Mouse (Mus musculus): Measurements from ENCODE around the gene Cyp21a1. TPM values are rescaled to one million over a fixed set of nuclear protein-coding genes. Genes with fewer than 3 reads are reported as not detected.
A peak's percentile ranks its signal among the peaks of the same experiment; 100 is the strongest.
"Not testable (repeated sequence)": the region's sequence is repeated elsewhere in the genome, so short reads cannot be mapped to it uniquely, and the experiment has no call there.

Cyp21a1 gene
- polyA plus RNA-seq (2014; fragmentation: Nextera tagmentation; extraction: Ambion mirVana), result not detected in 2 replicates

DNA sequence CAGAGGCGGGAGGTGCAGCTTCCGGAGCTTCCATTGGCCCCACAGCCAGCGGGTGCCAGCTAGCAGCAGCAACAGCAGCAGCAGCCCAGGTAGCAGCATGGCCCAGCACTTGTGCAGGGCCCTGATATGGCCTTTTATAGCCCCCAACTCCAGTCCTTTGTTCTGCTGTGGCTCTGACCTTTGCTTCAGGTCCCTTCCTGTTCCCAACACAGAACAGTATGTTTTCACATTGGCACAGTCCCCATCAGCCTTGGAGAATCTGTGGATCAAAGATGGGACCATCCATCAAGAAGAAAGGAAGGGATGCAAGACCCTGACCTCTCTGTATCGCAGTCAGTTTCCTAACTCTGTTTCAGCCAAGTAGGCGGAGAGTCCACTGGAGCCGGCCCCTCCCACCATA lies at the start of gene Cyp21a1:
Gene Cyp21a1, minus strand, starts transcription at position 261 of the 400 bp plus-strand sequence.
- ATAC-seq (ENCODE audit: low read depth); H3K9ac ChIP-seq (replicated peaks; ENCODE audit: low read depth, low read length); H3K4me3 ChIP-seq (ENCODE audit: low read depth, low read length); H3K4me1 ChIP-seq (ENCODE audit: control insufficient read depth, insufficient read depth, low read length); H3K27me3 ChIP-seq (ENCODE audit: control insufficient read depth, insufficient read depth, low read length); H3K27ac ChIP-seq (ENCODE audit: low read depth, low read length); H3K36me3 ChIP-seq (ENCODE audit: control insufficient read depth, insufficient read depth, low read length); H3K4me2 ChIP-seq (ENCODE audit: low read depth, low read length); H3K9me3 ChIP-seq (ENCODE audit: control insufficient read depth, low read length): not testable (repeated sequence)
- WGBS, result 88% methylated on average over 2 of the region's 6 CpGs

DNA sequence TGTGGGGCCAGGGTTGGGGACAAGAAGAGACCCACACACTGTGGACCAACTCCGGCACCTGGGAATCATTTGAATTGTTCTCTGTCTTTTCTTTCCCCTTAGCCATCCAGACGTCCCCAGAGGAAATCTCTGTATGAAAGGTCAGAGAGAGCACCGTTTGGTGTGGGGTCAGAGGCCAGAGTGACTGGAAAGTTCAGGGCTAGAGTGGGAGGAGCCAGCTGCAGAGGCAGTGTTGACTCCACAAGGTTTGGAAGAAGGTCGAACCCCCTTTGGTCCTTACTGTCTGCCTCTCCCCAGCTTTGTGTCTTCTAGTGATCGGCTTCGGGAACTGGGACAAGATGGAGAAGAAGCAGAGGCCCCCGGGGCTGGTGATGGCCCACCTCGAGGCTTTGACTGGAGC lies 49.1 kb upstream of the Cyp21a1 start:
- ATAC-seq (ENCODE audit: low read depth), result no peak
- Histone ChIP-seq H3K9me3 (ENCODE audit: control insufficient read depth, low read length) (no peaks in the 10 kb centered on the region), H3K4me3 (ENCODE audit: low read depth, low read length) (no peak overlapping the region), H3K4me1 (ENCODE audit: control insufficient read depth, insufficient read depth, low read length) (peaks cover 18% of the 10 kb centered on the region), H3K27ac (ENCODE audit: low read depth, low read length) (no peak overlapping the region), H3K36me3 (ENCODE audit: control insufficient read depth, insufficient read depth, low read length) (peaks cover 26% of the 10 kb centered on the region), H3K4me2 (ENCODE audit: low read depth, low read length) (no peak overlapping the region), H3K9ac (replicated peaks; ENCODE audit: low read depth, low read length) (no peak overlapping the region), H3K27me3 (ENCODE audit: control insufficient read depth, insufficient read depth, low read length) (no peaks in the 10 kb centered on the region)
- 81% methylated on average over 8 of the region's 8 CpGs for WGBS

GRCm38 (mm10) chr17:34850517-34851125 lies 46.3 kb upstream of the Cyp21a1 start:
- H3K4me3 ChIP-seq (ENCODE audit: low read depth, low read length), result peak overlapping the region; percentile 95
- 2% methylated on average over 24 of the region's 25 CpGs for WGBS
- no peak; the same call in 1 of the 2 replicates for ATAC-seq (ENCODE audit: low read depth)
- H3K9me3 ChIP-seq (ENCODE audit: control insufficient read depth, low read length), result no peaks in the 10 kb centered on the region
- H3K9ac ChIP-seq (replicated peaks; ENCODE audit: low read depth, low read length), result peak overlapping the region; percentile 86
- peaks cover 33% of the 10 kb centered on the region for H3K36me3 ChIP-seq (ENCODE audit: control insufficient read depth, insufficient read depth, low read length)
- H3K27me3 ChIP-seq (ENCODE audit: control insufficient read depth, insufficient read depth, low read length), result no peaks in the 10 kb centered on the region
- H3K4me1 ChIP-seq (ENCODE audit: control insufficient read depth, insufficient read depth, low read length), result peaks cover 18% of the 10 kb centered on the region
- peak overlapping the region; percentile 96 for H3K4me2 ChIP-seq (ENCODE audit: low read depth, low read length)
- peak overlapping the region; percentile 48; the same call in 1 of the 2 replicates for H3K27ac ChIP-seq (ENCODE audit: low read depth, low read length)

DNA sequence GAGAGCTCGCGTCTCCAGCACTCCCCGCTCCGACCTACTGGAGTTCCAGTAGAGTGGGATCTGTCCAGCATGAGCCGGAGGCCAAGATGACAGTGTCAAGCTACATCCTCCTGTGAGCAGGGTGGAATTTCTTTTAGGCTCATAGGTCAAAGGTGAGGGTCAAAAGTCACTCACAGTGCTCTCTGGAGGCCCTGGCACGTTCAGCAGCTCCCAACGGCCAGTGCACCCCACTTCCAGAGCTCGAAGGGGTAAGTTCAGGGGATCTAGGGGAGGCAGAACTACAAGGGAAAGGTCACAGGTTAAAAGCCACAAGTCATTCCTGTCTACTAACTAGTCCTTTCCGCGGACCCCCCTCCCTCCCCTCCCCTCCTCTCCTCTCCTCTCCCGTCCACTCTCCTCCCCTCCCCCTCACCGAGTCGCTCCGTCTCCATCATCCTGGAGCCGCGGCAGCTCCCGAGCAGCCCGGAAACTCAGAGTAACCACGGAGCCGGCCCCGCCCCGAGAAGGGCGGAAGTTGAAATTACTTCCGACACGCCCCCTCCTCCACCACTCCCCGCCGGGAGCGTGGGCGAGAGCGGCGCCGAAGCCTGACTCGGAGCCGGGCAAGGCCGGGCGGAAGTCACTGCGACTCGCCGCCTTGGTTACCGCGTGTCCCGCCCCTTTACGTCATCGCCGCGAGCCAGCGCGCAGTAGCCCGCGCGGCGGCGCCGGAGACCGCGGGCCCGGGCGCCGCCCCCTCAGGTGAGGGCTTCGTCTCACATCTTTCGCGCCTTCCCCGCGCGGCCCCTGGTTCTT lies 45.6 kb upstream of the Cyp21a1 start, which contains the start of the genes Skiv2l and Nelfe:
Gene Skiv2l, minus strand, starts transcription at position 489 of the 795 bp plus-strand sequence.
Gene Nelfe, plus strand, starts transcription at position 670 of the 795 bp plus-strand sequence.
- Histone ChIP-seq H3K27me3 (ENCODE audit: control insufficient read depth, insufficient read depth, low read length) (no peaks in the 10 kb centered on the region), H3K4me3 (ENCODE audit: low read depth, low read length) (peak within 1 kb of the TSS; percentile 95), H3K4me2 (ENCODE audit: low read depth, low read length) (peak within 1 kb of the TSS; percentile 96), H3K9me3 (ENCODE audit: control insufficient read depth, low read length) (no peaks in the 10 kb centered on the region), H3K9ac (replicated peaks; ENCODE audit: low read depth, low read length) (peak within 1 kb of the TSS; percentile 86), H3K27ac (ENCODE audit: low read depth, low read length) (peak within 1 kb of the TSS; percentile 48; the same call in 1 of the 2 replicates), H3K4me1 (ENCODE audit: control insufficient read depth, insufficient read depth, low read length) (peaks cover 18% of the 10 kb centered on the region), H3K36me3 (ENCODE audit: control insufficient read depth, insufficient read depth, low read length) (peaks cover 40% of the 10 kb centered on the region)
- peak; percentile 97 for ATAC-seq (ENCODE audit: low read depth)
- WGBS, result under 1% methylated on average over 63 of the region's 65 CpGs

DNA sequence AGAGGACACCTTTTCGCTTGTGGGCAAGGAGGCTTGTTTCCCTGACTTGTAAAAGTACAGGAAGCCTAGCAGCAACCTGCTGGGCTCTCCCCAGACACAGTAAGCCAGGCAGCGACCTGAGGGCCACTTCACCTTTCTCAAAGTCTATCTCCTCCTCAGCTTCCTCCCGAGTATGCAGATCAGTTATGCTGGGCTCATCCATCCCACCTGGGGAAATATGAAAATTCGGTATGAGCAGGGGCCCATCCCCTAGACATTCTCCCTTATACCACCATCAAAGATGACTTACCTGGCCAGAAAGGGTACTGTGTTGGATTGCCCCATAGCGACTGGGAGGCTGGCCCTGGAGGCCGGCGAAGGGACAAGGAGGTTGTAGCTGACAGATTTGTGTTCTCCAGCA lies 43.3 kb upstream of the Cyp21a1 start:
- WGBS, result 93% methylated on average over 7 of the region's 7 CpGs
- no peak overlapping the region for H3K9ac ChIP-seq (replicated peaks; ENCODE audit: low read depth, low read length)
- H3K4me1 ChIP-seq (ENCODE audit: control insufficient read depth, insufficient read depth, low read length), result peaks cover 18% of the 10 kb centered on the region
- H3K4me3 ChIP-seq (ENCODE audit: low read depth, low read length), result no peak overlapping the region
- no peak overlapping the region for H3K4me2 ChIP-seq (ENCODE audit: low read depth, low read length)
- H3K36me3 ChIP-seq (ENCODE audit: control insufficient read depth, insufficient read depth, low read length), result peaks cover 44% of the 10 kb centered on the region
- H3K9me3 ChIP-seq (ENCODE audit: control insufficient read depth, low read length), result no peaks in the 10 kb centered on the region
- ATAC-seq (ENCODE audit: low read depth), result no peak
- H3K27ac ChIP-seq (ENCODE audit: low read depth, low read length), result no peak overlapping the region
- no peaks in the 10 kb centered on the region for H3K27me3 ChIP-seq (ENCODE audit: control insufficient read depth, insufficient read depth, low read length)

DNA sequence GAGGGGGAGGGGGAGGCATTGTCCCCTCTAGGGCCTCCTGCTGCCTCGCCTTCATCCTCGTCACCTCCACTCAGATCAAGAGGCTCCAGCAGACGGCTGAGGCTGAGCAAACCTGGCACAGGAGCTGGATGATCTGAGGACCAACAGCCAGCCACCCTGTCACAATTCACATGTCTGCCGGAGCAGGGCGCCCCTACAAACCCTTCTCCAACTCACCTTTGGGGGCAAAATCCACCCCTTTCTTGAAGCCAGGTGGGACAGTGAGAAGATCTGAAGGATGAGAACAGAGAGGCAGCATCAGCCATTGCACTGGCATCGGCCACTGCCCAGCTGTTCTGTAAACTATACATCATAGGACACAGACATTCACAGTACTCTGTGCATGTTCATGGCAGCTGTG lies 42.8 kb upstream of the Cyp21a1 start:
- Histone ChIP-seq H3K4me3 (ENCODE audit: low read depth, low read length) (no peak overlapping the region), H3K9me3 (ENCODE audit: control insufficient read depth, low read length) (no peaks in the 10 kb centered on the region), H3K4me2 (ENCODE audit: low read depth, low read length) (no peak overlapping the region), H3K4me1 (ENCODE audit: control insufficient read depth, insufficient read depth, low read length) (peaks cover 18% of the 10 kb centered on the region), H3K27ac (ENCODE audit: low read depth, low read length) (no peak overlapping the region), H3K27me3 (ENCODE audit: control insufficient read depth, insufficient read depth, low read length) (no peaks in the 10 kb centered on the region), H3K9ac (replicated peaks; ENCODE audit: low read depth, low read length) (no peak overlapping the region), H3K36me3 (ENCODE audit: control insufficient read depth, insufficient read depth, low read length) (peaks cover 48% of the 10 kb centered on the region)
- 87% methylated on average over 6 of the region's 6 CpGs for WGBS
- ATAC-seq (ENCODE audit: low read depth), result no peak

DNA sequence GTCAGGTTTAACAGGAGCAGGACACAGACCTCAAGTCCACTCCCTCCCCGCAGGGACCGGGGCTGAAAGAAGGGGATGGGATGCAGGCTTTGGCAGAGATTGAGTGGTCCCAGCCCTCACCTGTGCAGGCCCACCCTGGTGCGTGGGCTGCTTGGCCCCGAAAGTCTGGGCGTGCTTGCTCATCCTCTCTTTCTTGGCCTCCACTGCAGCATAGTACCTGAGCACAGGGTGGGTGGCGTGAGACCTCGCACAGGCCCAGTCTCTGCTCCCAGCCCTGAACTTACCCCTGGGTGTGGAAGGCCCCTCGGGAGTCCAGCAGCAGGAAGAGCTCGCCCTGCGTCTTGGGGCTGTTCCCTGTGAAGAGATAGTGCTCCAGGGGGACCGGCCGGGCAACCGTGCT lies 40.5 kb upstream of the Cyp21a1 start:
- Histone ChIP-seq H3K27ac (ENCODE audit: low read depth, low read length) (no peak overlapping the region), H3K27me3 (ENCODE audit: control insufficient read depth, insufficient read depth, low read length) (no peaks in the 10 kb centered on the region), H3K9me3 (ENCODE audit: control insufficient read depth, low read length) (no peaks in the 10 kb centered on the region), H3K4me1 (ENCODE audit: control insufficient read depth, insufficient read depth, low read length) (peaks cover 6% of the 10 kb centered on the region; the same call in 1 of the 2 replicates), H3K4me2 (ENCODE audit: low read depth, low read length) (no peak overlapping the region), H3K4me3 (ENCODE audit: low read depth, low read length) (no peak overlapping the region), H3K36me3 (ENCODE audit: control insufficient read depth, insufficient read depth, low read length) (peaks cover 71% of the 10 kb centered on the region), H3K9ac (replicated peaks; ENCODE audit: low read depth, low read length) (no peak overlapping the region)
- no peak for ATAC-seq (ENCODE audit: low read depth)
- 97% methylated on average over 13 of the region's 13 CpGs for WGBS

- Histone ChIP-seq H3K27ac (ENCODE audit: low read depth, low read length) (no peak overlapping the region), H3K36me3 (ENCODE audit: control insufficient read depth, insufficient read depth, low read length) (peaks cover 71% of the 10 kb centered on the region), H3K4me3 (ENCODE audit: low read depth, low read length) (no peak overlapping the region), H3K4me1 (ENCODE audit: control insufficient read depth, insufficient read depth, low read length) (peaks cover 16% of the 10 kb centered on the region), H3K9ac (replicated peaks; ENCODE audit: low read depth, low read length) (no peak overlapping the region), H3K4me2 (ENCODE audit: low read depth, low read length) (no peak overlapping the region), H3K9me3 (ENCODE audit: control insufficient read depth, low read length) (no peaks in the 10 kb centered on the region), H3K27me3 (ENCODE audit: control insufficient read depth, insufficient read depth, low read length) (no peaks in the 10 kb centered on the region)
- ATAC-seq (ENCODE audit: low read depth), result no peak
- 87% methylated on average over 6 of the region's 6 CpGs for WGBS
These were observed 36.5 kb upstream of the Cyp21a1 start for GRCm38 (mm10) chr17:34840736-34841307.

- peaks cover 20% of the 10 kb centered on the region for H3K4me1 ChIP-seq (ENCODE audit: control insufficient read depth, insufficient read depth, low read length)
- 93% methylated on average over 7 of the region's 7 CpGs for WGBS
- no peak overlapping the region for H3K9ac ChIP-seq (replicated peaks; ENCODE audit: low read depth, low read length)
- peaks cover 53% of the 10 kb centered on the region for H3K36me3 ChIP-seq (ENCODE audit: control insufficient read depth, insufficient read depth, low read length)
- H3K27ac ChIP-seq (ENCODE audit: low read depth, low read length), result no peak overlapping the region
- H3K4me3 ChIP-seq (ENCODE audit: low read depth, low read length), result no peak overlapping the region
- no peaks in the 10 kb centered on the region for H3K27me3 ChIP-seq (ENCODE audit: control insufficient read depth, insufficient read depth, low read length)
- no peaks in the 10 kb centered on the region for H3K9me3 ChIP-seq (ENCODE audit: control insufficient read depth, low read length)
- ATAC-seq (ENCODE audit: low read depth), result no peak
- H3K4me2 ChIP-seq (ENCODE audit: low read depth, low read length), result no peak overlapping the region
These were observed 34.4 kb upstream of the Cyp21a1 start for GRCm38 (mm10) chr17:34838785-34839184.
